Mouse (Mus musculus): ENCODE measurements at regions not wholly inside any gene's neighbourhood (a gene's known extent, or its start where the extent isn't known, plus 50 kb on each side); places are given as distances from the start of the nearest gene placed in this dataset.

GRCm38 (mm10) chr5:128550736-128551135 lies 49.9 kb upstream of the Fzd10 start:
- no peak for DNase-seq (ENCODE audit: inconsistent age in 2 of 2, low spot score in 1 of 2)

GRCm38 (mm10) chr5:128549811-128550210 lies 50.8 kb upstream of the Fzd10 start:
- no peak for DNase-seq (ENCODE audit: inconsistent age in 2 of 2, low spot score in 1 of 2)

GRCm38 (mm10) chr5:128542049-128542448 lies 58.6 kb upstream of the Fzd10 start:
- peak in 1 of 2 experiments; percentile 33 for DNase-seq (ENCODE audit: inconsistent age in 2 of 2, low spot score in 1 of 2)

GRCm38 (mm10) chr5:128538646-128539045 lies 62.0 kb upstream of the Fzd10 start:
- no peak for DNase-seq (ENCODE audit: inconsistent age in 2 of 2, low spot score in 1 of 2)

- DNase-seq (ENCODE audit: inconsistent age in 2 of 2, low spot score in 1 of 2) = no peak
Observed at GRCm38 (mm10) chr5:128537218-128537617, 63.4 kb upstream of the Fzd10 start.

GRCm38 (mm10) chr5:128536393-128536792 lies 64.3 kb upstream of the Fzd10 start:
- DNase-seq (ENCODE audit: inconsistent age in 2 of 2, low spot score in 1 of 2) = no peak

- peak; percentile 23 to 77 for DNase-seq (ENCODE audit: inconsistent age in 2 of 2, low spot score in 1 of 2)
Observed at GRCm38 (mm10) chr5:128527241-128527640, 73.4 kb upstream of the Fzd10 start.

- DNase-seq (ENCODE audit: inconsistent age in 2 of 2, low spot score in 1 of 2) = no peak
Observed at GRCm38 (mm10) chr5:128526432-128526831, 74.2 kb upstream of the Fzd10 start.

GRCm38 (mm10) chr5:128524377-128525280 lies 76.0 kb upstream of the Fzd10 start:
- DNase-seq (ENCODE audit: inconsistent age in 2 of 2, low spot score in 1 of 2) = no peak

- DNase-seq (ENCODE audit: inconsistent age in 2 of 2, low spot score in 1 of 2) = peak; percentile 13 to 68
Observed at GRCm38 (mm10) chr5:128522667-128523066, 78.0 kb upstream of the Fzd10 start.

- DNase-seq (ENCODE audit: inconsistent age in 2 of 2, low spot score in 1 of 2) = no peak
Observed at GRCm38 (mm10) chr5:128517336-128517735, 83.3 kb upstream of the Fzd10 start.

GRCm38 (mm10) chr5:128515343-128515742 lies 82.5 kb upstream of the Tmem132d start:
- peak in 1 of 2 experiments; percentile 33 for DNase-seq (ENCODE audit: inconsistent age in 2 of 2, low spot score in 1 of 2)

GRCm38 (mm10) chr5:128513261-128513660 lies 80.4 kb upstream of the Tmem132d start:
- DNase-seq (ENCODE audit: inconsistent age in 2 of 2, low spot score in 1 of 2) = no peak

- no peak for DNase-seq (ENCODE audit: inconsistent age in 2 of 2, low spot score in 1 of 2)
Observed at GRCm38 (mm10) chr5:128512606-128513005, 79.7 kb upstream of the Tmem132d start.

- DNase-seq (ENCODE audit: inconsistent age in 2 of 2, low spot score in 1 of 2) = peak; percentile 13 to 72
Observed at GRCm38 (mm10) chr5:128504502-128504901, 71.6 kb upstream of the Tmem132d start.

- DNase-seq (ENCODE audit: inconsistent age in 2 of 2, low spot score in 1 of 2) = no peak
Observed at GRCm38 (mm10) chr5:128499488-128499887, 66.6 kb upstream of the Tmem132d start.

- peak; percentile 7 to 34 for DNase-seq (ENCODE audit: inconsistent age in 2 of 2, low spot score in 1 of 2)
Observed at GRCm38 (mm10) chr5:128499033-128499432, 66.2 kb upstream of the Tmem132d start.

GRCm38 (mm10) chr5:128492541-128492940 lies 59.7 kb upstream of the Tmem132d start:
- DNase-seq (ENCODE audit: inconsistent age in 2 of 2, low spot score in 1 of 2) = no peak

- peak in 1 of 2 experiments; percentile 29 for DNase-seq (ENCODE audit: inconsistent age in 2 of 2, low spot score in 1 of 2)
Observed at GRCm38 (mm10) chr5:128491155-128491554, 58.3 kb upstream of the Tmem132d start.

GRCm38 (mm10) chr5:128488872-128489580 lies 56.1 kb upstream of the Tmem132d start:
- DNase-seq (ENCODE audit: inconsistent age in 2 of 2, low spot score in 1 of 2) = no peak

- no peak for DNase-seq (ENCODE audit: inconsistent age in 2 of 2, low spot score in 1 of 2)
Observed at GRCm38 (mm10) chr5:128487371-128487770, 54.5 kb upstream of the Tmem132d start.

- DNase-seq (ENCODE audit: inconsistent age in 2 of 2, low spot score in 1 of 2) = no peak
Observed at GRCm38 (mm10) chr5:128484116-128484515, 51.2 kb upstream of the Tmem132d start.

Measured in adrenal gland, adult (tissue).